Mouse (Mus musculus): ENCODE measurements around the gene Myl7.
"Not testable (repeated sequence)": the region's sequence is repeated elsewhere in the genome, so short reads cannot be mapped to it uniquely, and the experiment has no call there.

Gene Myl7

DNA sequence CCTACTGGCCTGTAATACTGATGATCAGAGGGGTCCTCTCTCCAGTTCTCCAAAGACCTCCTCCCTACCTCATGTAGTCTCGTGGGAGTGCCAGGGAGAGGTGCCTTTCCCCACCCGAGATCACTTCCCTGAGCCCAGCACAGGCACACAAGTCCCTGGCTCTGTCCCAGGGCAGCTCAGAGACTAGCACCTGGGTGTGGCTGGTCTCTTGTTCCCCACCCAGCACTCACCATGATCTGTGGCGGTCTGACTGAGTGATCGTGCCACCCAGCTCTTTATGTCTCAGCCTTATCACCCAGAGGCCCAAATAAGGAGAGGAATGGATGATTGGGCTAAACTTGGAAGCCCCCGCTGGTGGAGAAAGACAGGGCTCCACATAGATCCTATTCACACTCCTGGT lies at the start of gene Myl7:
Gene Myl7 (minus strand): TSS at position 252 of the 400 bp plus-strand sequence.
- no peak for DNase-seq (ENCODE audit: low spot score)

DNA sequence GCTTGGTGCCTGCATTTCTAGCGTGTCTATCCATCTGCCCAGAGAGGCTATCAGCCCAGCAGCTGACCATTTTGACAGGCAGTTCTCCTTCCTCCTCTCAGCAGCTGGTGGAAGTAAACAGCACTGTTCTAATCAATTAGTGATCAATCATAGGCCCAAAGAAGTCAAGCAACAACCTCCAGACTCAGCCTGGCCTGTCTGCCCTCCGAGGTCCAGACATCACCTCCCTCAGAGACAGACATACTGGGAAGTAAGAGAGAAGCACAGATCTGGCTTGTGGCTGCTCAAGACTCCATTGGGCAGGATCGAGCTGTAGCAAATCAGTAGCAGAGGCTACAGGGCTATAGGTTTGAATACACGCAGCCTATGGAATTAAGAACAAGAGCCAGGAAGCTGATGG lies 49.2 kb upstream of the Myl7 start:
- no peak for DNase-seq (ENCODE audit: low spot score)

DNA sequence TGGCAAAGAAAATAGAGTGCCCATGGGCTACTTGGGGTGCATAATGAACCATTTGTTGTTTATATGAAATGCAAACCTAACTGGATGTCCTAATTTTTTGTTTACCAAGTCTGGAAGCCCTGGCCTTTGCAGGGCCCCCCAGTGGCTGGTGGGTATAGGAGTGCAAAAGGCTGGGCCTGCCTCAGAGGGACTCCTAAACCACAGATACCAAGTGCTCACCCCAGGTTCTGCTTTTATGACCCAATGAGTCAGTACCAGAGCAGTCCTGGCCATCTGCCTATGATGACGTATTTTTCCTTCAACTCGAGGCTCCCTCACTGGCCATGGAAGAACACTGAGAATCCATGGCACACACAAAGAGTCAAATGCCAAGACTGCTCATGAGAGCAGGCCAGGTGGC lies 46.5 kb upstream of the Myl7 start:
- DNase-seq (ENCODE audit: low spot score) = peak; percentile 43

DNA sequence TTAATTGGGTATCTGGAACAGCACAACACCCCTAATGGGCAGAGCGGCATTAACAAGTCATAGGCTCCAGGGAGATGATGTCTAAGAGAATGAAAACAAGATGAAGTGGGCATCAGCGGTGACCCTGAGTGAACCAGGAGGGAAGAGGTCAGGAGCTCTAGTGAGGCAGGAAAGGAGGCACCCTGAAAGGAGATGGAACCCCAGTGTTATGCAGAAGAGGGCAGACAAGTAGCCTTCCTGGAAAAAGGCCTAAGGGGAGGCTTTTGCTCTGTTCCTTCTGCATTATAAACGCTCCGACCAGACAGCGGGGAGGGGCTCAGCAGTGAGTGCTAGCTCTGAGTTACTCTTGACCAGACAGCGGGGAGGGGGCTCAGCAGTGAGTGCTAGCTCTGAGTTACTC lies 44.4 kb upstream of the Myl7 start:
- no peak for DNase-seq (ENCODE audit: low spot score)

DNA sequence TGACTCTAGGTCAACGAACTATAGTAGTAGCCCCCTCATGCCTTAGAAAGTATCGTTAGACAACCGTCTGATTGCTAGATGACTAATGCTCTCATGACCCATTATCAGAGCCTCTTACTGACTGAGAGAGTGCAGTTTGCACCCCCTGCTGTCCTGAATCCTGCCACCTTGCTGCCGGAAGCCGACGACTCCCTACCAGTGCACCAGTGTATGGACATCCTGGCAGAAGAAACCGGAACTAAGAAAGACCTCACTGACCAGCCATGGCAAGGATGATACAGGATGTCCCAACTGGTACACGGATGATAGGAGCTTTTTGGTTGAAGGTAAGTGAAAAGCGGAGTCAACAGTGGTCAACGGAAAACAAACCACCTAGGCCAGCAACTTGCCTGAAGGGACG lies 35.9 kb upstream of the Myl7 start:
- not testable (repeated sequence) for DNase-seq (ENCODE audit: low spot score)

DNA sequence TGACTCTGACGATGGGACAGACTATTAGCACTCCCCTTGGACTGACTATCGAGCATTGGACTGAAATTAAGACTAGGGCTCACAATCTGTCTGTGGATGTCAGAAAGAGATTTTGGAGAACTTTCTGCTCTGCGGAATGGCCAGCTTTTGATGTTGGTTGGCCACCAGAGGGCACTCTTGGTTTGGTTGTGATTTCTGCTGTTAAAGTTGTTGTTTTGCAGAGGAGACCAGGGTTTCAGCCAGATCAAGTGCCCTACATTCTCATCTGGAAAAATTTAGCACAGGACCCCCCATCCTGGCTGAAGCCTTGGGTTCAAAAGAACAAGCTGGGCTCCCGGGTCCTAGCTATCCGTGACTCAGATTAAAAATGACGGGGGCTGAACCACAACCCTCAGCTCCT lies 33.4 kb upstream of the Myl7 start:
- DNase-seq (ENCODE audit: low spot score) = not testable (repeated sequence)

DNA sequence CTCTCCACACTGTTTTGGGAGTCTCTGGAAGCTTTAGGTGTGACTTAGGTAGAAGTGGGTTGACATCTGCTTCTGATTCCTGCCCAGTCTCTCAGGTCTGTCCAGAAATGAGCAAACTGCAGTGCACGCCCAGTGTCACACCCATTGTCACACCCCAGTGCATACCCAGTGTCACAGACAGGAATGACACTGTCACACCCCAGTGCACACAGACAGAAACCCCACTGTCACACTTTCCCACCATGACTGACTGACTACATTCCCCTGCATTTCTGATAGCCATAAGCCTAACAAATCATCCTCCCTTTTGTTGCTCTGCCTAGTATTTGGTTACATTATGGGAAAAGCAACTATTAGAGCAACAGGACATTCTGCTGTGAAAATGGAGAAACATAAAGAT lies 32.0 kb upstream of the Myl7 start:
- DNase-seq (ENCODE audit: low spot score) = no peak

DNA sequence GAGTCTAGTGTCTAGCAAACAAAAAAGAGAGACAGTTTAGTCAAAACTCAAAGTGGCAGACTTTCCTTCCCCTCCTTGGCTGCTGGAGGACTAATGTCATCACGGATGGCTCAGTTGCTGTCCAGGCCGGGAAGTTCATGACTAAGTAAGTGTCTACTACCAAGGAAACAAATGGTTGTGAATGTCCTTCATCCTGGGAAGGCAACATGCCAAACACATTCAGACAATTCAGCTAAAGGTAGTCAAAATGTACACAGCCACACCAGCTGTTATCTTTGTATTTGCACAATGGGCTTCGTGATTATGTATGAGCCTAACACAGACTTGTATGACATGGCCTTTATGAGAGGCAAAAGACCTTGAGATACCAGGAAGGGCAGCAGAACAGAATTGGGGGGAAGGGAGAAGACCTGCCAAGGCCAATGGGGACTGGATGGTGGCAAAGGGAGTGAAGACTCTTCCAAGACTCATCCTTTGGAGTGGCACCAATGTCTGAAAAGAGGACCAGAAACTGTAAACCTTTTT lies 28.2 kb upstream of the Myl7 start:
- DNase-seq (ENCODE audit: low spot score) = no peak

DNA sequence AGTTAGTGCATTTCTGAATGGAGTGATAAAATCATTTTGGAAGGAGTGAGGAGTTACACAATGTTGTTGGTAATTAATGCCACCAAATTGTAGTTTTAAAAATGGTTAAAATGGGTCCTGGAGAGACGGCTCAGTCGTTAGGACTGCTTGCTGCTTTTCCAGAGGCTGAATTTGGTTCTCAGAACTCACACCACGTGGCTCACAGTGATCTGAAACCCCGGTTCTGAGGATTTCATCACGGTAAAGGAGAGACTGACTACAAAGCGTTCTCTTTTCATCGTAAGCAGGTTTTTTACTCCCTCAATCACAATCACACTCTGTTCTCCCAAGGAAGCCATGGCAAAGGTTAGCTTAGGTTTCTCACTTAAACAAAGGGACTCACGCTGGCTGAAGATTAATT lies 26.1 kb upstream of the Myl7 start:
- no peak for DNase-seq (ENCODE audit: low spot score)

DNA sequence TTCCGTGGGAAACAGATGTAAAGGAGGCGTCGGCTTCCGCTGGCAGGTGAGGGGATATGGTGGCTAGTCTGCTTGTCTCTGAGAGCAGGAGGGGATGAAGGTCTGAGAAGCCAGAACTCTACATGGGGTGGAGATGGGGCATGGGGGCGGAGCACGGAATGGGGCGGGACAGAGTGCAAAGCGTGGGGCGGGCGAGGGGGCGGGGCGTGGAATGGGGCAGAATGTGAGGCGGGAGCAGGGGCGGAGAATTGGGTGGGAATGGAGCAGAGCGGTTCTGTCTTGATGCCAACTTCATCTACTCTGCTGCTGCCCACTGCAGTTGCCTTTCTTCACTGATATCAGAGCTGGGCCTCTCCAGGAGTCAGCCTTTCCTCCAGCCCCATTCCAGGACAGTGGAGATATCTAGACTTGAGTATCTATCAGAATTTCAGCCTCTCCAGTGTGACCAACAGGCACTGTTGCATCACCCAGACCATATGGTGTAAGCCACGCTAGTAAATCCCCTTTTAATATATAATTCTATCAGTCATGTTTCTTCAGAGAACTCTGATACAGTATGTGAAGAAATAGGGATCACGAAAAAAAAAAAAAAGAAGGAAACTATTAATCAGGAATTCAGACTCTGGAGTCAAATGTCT lies 21.9 kb upstream of the Myl7 start:
- no peak for DNase-seq (ENCODE audit: low spot score)

DNA sequence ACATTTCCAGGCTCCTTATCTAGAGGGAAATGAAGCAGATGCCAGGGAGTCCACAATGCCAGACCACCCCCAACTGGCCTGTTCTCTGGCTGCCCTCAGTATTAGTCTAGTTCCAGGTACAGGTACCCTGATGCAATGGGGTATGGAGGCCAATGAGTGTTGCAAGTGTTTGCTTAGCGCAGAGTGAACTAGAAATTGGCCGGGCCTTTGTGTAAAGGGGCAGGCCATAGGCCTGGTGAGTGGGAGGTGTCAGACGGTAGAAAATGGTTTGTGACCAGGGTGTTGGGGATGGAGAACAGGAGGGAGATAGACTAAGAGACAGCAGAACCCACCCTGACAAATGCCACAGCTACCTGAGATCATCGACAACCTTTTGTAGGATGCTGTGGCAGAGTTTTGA lies 21.0 kb upstream of the Myl7 start:
- no peak for DNase-seq (ENCODE audit: low spot score)

DNA sequence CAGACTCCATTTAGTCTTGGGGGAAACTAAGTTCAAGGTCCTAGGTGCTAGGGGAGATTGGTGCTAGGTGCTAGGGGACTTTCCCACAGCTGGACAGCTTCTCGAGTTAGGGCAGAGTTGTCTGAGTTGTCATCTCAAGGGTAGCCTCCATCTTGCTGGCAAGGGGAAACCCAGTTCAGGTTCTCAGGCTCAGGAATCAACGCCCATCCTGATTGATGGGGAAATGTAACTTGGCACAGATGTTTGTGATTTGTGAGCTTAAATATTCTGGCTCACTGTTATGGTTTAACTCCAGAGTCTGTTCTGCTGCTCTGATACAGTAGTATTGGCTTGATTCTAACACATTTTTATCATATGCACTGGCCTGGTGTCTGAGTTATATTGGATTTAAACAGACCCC lies 19.5 kb upstream of the Myl7 start:
- DNase-seq (ENCODE audit: low spot score) = no peak

DNA sequence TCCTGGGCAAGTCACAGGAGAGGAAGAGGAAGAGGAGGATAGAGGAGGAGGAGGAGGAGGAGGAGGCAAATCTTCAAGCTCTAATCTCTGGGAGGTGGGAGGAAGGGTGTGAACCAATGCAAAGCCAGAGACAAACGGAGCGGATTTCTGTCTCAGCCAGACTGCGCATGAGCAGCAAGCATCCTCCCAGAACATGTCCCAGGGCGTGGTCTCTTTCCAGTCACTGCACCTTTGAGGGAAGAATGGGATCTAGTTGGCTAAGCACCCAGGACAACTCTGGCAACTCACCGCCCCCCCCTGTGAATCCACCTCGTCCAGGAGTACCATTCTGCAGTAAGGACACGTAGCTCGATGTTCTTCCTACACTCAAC lies 17.6 kb upstream of the Myl7 start:
- DNase-seq (ENCODE audit: low spot score) = no peak

DNA sequence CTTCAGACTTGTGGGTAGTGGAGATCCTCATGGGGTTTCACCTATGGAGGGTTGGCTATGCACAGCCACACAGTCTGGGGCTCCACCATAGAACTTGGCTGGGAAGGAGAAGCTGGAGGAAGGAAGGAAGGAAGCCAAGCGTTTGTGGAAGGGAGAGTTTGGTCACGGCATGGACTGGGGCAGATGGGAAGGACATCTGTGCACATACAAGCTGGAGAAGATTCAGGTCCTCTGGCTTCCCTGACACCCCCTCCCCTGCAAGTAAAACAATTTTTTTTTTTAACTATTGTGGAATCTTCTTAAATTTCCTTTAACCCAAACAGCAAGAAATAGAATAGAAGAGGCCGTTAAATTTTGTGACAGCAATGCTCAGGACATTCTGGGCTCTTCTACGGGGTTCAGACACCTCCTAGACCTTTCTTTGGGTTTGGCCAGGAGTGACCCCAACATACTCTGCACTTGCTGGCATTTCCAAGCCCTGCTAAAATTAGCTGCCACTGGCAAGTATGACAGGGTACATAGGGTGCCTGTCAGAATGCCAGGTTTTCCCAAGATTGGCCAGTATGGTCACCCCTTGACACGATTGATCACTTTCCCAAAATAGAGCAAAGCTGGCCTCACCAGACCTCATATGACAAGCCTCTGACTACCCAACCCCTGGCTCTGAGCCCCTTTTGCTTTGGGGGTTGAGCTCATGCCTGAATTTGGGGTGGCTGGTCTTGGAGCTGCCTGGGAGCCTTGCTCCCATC lies 17.0 kb upstream of the Myl7 start:
- DNase-seq (ENCODE audit: low spot score) = no peak

DNA sequence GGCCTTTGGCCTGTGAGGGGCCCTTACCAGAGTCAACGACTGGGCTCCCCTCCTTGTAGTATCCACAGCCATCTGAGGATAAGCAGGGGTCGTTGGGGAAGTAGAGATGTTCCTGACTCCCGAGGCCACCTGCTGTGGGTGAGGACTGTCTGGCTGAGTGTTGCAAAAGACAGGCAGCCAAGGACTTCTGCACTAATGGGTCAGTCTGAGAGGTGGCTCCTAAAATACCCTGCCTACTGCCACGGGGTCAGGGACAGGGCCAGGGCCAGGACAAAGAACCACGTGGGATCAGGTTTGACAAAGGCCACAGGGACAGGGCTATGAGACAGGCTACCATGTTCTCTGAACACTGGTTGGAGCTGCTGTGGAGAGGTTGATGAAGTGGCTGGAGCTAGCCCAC lies 16.4 kb upstream of the Myl7 start:
- DNase-seq (ENCODE audit: low spot score) = no peak

DNA sequence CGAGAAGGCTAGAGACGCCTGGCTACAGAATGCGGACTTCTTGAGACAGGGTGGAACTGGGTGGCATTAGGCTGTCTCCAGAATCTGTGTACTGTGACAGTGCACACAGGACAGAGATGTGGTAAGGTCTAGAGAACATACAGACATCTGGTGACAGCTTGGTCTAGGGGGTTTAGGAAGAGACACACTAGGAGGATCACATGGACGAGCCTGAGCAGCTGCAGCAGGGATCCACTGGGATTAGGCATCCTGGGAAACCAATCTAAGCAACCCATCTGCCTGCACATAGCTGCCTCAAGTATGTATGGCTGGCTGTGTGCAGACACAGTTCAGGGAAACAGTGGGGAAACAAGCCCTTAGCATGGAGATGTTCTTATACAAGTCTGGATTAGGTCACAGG lies 15.4 kb upstream of the Myl7 start:
- DNase-seq (ENCODE audit: low spot score) = no peak

DNA sequence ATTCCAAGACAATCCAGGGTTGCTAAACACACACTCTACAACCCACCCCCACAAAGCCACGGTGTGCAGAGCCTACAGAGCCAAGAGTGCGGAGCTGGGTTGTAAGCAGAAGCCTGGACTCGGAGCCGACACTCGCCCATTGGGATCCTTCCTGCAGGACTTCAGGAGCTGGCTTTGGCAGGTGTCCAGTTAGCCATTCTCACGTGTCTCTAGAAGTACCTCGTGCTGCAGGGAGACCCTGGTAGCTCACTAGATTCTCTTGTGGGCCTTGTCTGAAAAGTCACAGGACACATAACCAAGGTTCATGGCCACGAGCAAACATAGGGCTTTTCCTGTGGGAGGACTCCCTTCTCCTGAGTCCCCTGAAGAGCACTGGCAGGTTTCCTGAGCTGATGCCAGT lies 14.7 kb upstream of the Myl7 start:
- peak; percentile 45 for DNase-seq (ENCODE audit: low spot score)

DNA sequence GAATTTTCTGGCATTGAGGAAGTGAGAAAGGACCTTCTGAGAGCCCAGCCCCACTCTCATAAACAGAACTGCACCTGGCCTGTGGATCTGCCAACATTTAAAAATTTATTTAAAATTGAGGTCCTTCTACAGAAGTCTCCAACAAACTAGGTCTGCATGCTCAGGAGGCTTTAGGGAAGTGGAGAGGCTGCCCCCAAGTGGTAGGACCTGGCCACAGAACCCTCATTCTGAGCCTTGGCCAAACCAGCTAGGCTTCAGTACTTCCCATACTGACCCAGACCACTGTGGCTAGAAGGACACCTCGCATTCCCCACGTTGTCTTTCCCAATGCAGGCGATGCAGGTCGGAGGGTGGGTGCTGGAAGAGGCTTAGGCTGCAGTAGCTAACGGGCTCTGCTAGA lies 14.1 kb upstream of the Myl7 start:
- peak; percentile 81 for DNase-seq (ENCODE audit: low spot score)

DNA sequence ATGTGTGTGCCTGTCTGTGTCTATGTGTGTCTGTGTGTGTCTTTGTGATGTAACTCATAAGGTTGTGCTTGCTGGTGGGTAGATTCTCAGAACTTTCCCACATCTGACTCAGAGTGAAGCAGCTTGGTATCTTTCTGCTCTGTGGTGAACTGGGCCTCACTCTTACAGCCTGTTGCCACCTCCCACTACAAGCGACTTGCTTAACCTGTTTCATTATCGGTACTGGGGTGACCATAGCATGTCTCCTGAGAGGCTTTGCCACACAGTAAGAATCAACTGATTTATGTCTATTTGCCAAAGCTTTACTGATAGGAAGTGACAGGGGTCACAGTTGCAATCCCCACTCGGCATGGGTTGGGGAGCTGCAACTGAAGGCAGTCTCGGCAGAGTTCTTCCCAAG lies 10.1 kb upstream of the Myl7 start:
- no peak for DNase-seq (ENCODE audit: low spot score)

DNA sequence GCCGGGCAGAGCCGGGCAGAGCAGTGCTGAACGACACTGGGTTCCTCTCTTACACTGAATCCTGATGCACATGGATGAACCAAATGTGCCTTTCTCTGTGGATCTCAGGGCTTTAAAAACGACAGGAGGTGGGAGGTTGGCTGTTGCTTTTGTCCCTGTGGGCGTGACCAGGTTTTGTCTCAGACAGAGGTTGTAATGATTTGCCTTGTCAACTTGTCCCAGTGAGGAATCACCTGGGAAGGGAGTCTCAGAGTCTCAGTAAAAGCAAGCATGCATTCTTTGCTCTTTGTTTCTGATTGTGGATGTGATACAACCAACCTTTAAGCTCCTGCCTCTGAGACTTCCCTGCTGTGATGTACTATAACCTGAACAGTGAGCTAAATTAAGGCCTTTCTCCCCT lies 8.5 kb upstream of the Myl7 start:
- DNase-seq (ENCODE audit: low spot score) = no peak

DNA sequence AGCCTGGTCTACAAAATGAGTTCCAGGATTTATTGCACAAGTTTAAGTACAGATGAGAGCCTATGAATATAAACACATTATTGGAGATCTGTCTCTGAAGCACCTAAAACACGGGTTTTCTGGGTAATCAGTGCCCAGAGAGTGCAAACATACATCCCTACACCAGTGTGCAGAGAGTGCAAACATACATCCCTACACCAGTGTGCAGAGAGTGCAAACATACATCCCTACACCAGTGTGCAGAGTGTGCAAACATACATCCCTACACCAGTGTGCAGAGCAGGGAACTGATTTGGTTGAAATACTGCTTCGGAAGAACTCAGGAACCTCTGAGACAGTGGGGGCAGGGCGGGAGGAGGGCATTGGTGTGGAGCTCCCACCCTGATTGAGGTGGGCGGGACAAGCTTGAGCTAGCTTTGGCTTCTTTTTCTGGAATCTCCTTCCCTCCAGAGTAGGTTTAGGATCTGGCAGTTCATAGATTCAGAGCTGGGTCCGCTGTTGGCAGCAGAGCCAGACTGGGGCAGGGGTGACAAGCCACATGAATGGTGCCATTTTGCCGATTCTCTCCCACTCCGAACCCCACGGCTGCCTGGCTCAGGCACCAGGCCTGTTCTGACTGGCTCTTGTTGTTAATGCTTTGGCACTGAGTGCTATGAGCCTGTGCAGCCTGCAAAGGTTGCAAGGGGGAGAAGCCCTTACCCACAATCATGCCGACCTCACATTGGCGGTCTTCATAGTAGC lies 7.4 kb upstream of the Myl7 start:
- no peak for DNase-seq (ENCODE audit: low spot score)

DNA sequence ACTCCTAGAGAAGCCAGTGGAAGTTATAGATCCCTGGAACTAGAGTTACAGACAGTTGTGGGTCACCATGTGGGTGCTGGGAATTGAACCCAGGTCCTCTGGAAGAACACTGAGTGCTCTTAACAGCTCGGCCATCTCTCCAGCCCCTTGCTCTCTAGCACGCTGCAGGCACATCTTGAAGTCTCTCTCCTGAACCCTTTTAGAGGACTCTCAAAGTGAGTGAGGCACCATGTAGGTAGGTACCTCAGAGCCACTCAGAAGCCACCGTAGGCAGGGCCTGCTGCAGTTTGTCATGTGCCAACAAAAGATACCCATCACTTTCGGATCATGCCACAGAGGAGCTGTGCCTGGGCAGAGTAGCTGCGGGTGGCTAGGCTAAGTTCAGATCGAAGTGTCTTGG lies 6.3 kb upstream of the Myl7 start:
- no peak for DNase-seq (ENCODE audit: low spot score)

DNA sequence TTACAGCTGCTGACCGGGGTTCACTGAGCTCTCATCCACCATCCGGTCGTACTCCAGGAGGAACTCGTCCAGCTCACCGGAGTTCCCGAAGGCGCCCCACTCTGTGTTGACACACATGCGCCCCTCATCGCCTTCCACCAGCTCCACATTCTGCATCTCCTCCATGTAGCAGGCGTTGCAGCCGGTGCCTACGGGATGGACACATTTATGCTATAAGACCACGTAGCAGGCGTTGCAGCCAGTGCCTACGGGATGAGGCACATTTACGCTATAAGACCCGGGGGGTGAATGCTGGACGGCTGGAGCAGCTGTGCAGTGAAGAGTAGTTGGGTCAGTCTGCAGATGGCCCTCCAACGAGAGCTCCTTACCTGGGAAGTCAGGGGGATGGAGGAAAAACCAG lies 5.8 kb upstream of the Myl7 start:
- no peak for DNase-seq (ENCODE audit: low spot score)
